Mouse (Mus musculus) forebrain, postnatal 0 days (tissue): ENCODE results near the gene Vps50. TPM values are rescaled to one million over a fixed set of nuclear protein-coding genes. Genes with fewer than 3 reads are reported as not detected.
"Not testable (repeated sequence)": the region's sequence is repeated elsewhere in the genome, so short reads cannot be mapped to it uniquely, and the experiment has no call there.

Experiments used
- ATAC-seq: fragments of 200-750 bp; cut with Nextera tagmentation; 2 replicates; pipeline ENCODE4 v1.8.0; 2017; ENCODE audit warnings: mild to moderate bottlenecking, moderate library complexity
- DNase-seq: peaks from one replicate; pipeline ENCODE4 v3.0.0-alpha.2; 2015
- H3K27ac ChIP-seq: fragments of 300-500 bp; sonication (generic); 2 replicates; pipeline ENCODE4 v1.5.1; 2014; ENCODE audit warnings: low read depth, mild to moderate bottlenecking, antibody characterized with exemption, low read length, moderate library complexity, mixed read lengths
- H3K27me3 ChIP-seq: fragments of 300-500 bp; sonication (generic); 2 replicates; pipeline ENCODE4 v1.6.1; 2014; ENCODE audit warnings: mild to moderate bottlenecking, low read length, mixed read lengths; ENCODE audit not compliant: insufficient read depth
- H3K36me3 ChIP-seq: fragments of 300-500 bp; sonication (generic); 2 replicates; pipeline ENCODE4 v1.6.1; 2014; ENCODE audit warnings: mild to moderate bottlenecking, moderate library complexity; ENCODE audit not compliant: insufficient read depth
- H3K4me1 ChIP-seq: fragments of 300-500 bp; sonication (generic); 2 replicates; pipeline ENCODE4 v1.6.1; 2014; ENCODE audit warnings: antibody characterized with exemption; ENCODE audit not compliant: insufficient read depth
- H3K4me2 ChIP-seq: fragments of 300-500 bp; sonication (generic); 2 replicates; pipeline ENCODE4 v1.6.1; 2014; ENCODE audit warnings: low read depth, mild to moderate bottlenecking, moderate library complexity
- H3K4me3 ChIP-seq: fragments of 300-500 bp; sonication (generic); 2 replicates; pipeline ENCODE4 v1.5.1; 2014; ENCODE audit warnings: low read depth, low read length, mixed read lengths
- H3K9ac ChIP-seq: fragments of 300-500 bp; sonication (generic); 2 replicates; pipeline ENCODE4 v1.6.1; 2014; ENCODE audit warnings: mild to moderate bottlenecking
- H3K9me3 ChIP-seq: fragments of 300-500 bp; sonication (generic); 2 replicates; pipeline ENCODE4 v1.6.1; 2016; ENCODE audit warnings: low read length
- CTCF ChIP-seq: sonication (generic); IDR thresholded peaks from 2 replicates; pipeline ENCODE4 v1.5.1; 2016; ENCODE audit warnings: antibody characterized with exemption, control low read depth, low read depth
- WGBS: fragments of 180-500 bp; shearing (Covaris S2); extraction: QIAGEN DNeasy Blood & Tissue Kit; methylation state at CpG from one replicate; pipeline ENCODE4 v1.1.7; 2014; 5-methylcytosine and 5-hydroxymethylcytosine counted together
- polyA plus RNA-seq: library from polyadenylated mRNA; unstranded; fragments of >200 nt; fragmentation: Nextera tagmentation; extraction: Ambion mirVana; gene quantifications from 2 replicates; pipeline ENCODE4 v1.2.1, GENCODE M21; 2015
- total RNA-seq: library from RNA; depleted of rRNA; stranded (reverse); fragments of >200 nt; gene quantifications from 2 replicates; pipeline ENCODE4 v1.2.3, GENCODE M21; 2014

Vps50 gene
- total and polyA plus RNA-seq, 2 experiments from 2014 or later = 44.2 to 68.4 TPM

- TF ChIP-seq CTCF = no peak
- H3K27ac ChIP-seq = no peak overlapping the region
- no peak overlapping the region for H3K4me2 ChIP-seq
- no peak overlapping the region for H3K9ac ChIP-seq
- DNase-seq (no peak), ATAC-seq (no peak)
- 63% methylated on average over 4 of the region's 4 CpGs for WGBS
- H3K36me3 ChIP-seq = no peaks in the 10 kb centered on the region
- no peak overlapping the region for H3K4me3 ChIP-seq
- no peaks in the 10 kb centered on the region for H3K4me1 ChIP-seq
- H3K9me3 ChIP-seq = no peaks in the 10 kb centered on the region
- H3K27me3 ChIP-seq = no peaks in the 10 kb centered on the region
Measured at GRCm38 (mm10) chr6:3557177-3557576, 59.0 kb downstream of the Vps50 start.

- H3K27ac ChIP-seq = no peak overlapping the region
- ATAC-seq (peak; percentile 77), DNase-seq (no peak)
- WGBS = 50% methylated on average over 5 of the region's 5 CpGs
- H3K36me3 ChIP-seq = no peaks in the 10 kb centered on the region
- no peaks in the 10 kb centered on the region for H3K27me3 ChIP-seq
- no peak overlapping the region for H3K9ac ChIP-seq
- H3K4me3 ChIP-seq = no peak overlapping the region
- no peaks in the 10 kb centered on the region for H3K4me1 ChIP-seq
- no peaks in the 10 kb centered on the region for H3K9me3 ChIP-seq
- no peak for TF ChIP-seq CTCF
- no peak overlapping the region for H3K4me2 ChIP-seq
Measured at GRCm38 (mm10) chr6:3560009-3560408, 61.8 kb downstream of the Vps50 start.

- TF ChIP-seq CTCF = no peak
- H3K9me3 ChIP-seq = no peaks in the 10 kb centered on the region
- DNase-seq = no peak
Measured at GRCm38 (mm10) chr6:3562301-3562700, 64.1 kb downstream of the Vps50 start.

GRCm38 (mm10) chr6:3564118-3564517, 65.9 kb downstream of the Vps50 start:
- not testable (repeated sequence) for ATAC-seq, DNase-seq

More at GRCm38 (mm10) chr6:3562301-3562700, 64.1 kb downstream of the Vps50 start:
- no peak for ATAC-seq
- H3K4me2 ChIP-seq = no peak overlapping the region
- H3K4me3 ChIP-seq = no peak overlapping the region
- no peak overlapping the region for H3K27ac ChIP-seq
- no peaks in the 10 kb centered on the region for H3K27me3 ChIP-seq
- H3K4me1 ChIP-seq = no peaks in the 10 kb centered on the region
- no peak overlapping the region for H3K9ac ChIP-seq
- H3K36me3 ChIP-seq = no peaks in the 10 kb centered on the region; the same call in none of the 2 replicates

GRCm38 (mm10) chr6:3565005-3565404, 66.8 kb downstream of the Vps50 start:
- Histone ChIP-seq H3K36me3 (no peaks in the 10 kb centered on the region; the same call in none of the 2 replicates), H3K4me3 (no peak overlapping the region), H3K9ac (no peak overlapping the region), H3K4me1 (no peaks in the 10 kb centered on the region), H3K4me2 (no peak overlapping the region), H3K27me3 (no peaks in the 10 kb centered on the region), H3K9me3 (no peaks in the 10 kb centered on the region), H3K27ac (no peak overlapping the region)
- ATAC-seq (no peak), DNase-seq (no peak)
- no peak for TF ChIP-seq CTCF
- 95% methylated on average over 4 of the region's 4 CpGs for WGBS

More at GRCm38 (mm10) chr6:3564118-3564517, 65.9 kb downstream of the Vps50 start:
- H3K36me3 ChIP-seq, H3K27me3 ChIP-seq, H3K4me1 ChIP-seq, H3K27ac ChIP-seq, H3K9ac ChIP-seq, H3K9me3 ChIP-seq, H3K4me2 ChIP-seq, H3K4me3 ChIP-seq: not testable (repeated sequence)

GRCm38 (mm10) chr6:3565667-3566066, 67.5 kb downstream of the Vps50 start:
- no peaks in the 10 kb centered on the region for H3K9me3 ChIP-seq
- TF ChIP-seq CTCF = no peak
- 95% methylated on average over 1 of the region's 1 CpGs for WGBS

GRCm38 (mm10) chr6:3567071-3567610, 69.0 kb downstream of the Vps50 start:
- DNase-seq (no peak), ATAC-seq (no peak)
- Histone ChIP-seq H3K4me2 (no peak overlapping the region), H3K4me3 (no peak overlapping the region), H3K27me3 (no peaks in the 10 kb centered on the region), H3K36me3 (peaks cover 12% of the 10 kb centered on the region), H3K27ac (no peak overlapping the region), H3K9ac (no peak overlapping the region), H3K4me1 (no peaks in the 10 kb centered on the region), H3K9me3 (no peaks in the 10 kb centered on the region)
- 92% methylated on average over 7 of the region's 7 CpGs for WGBS
- TF ChIP-seq CTCF = no peak

More at GRCm38 (mm10) chr6:3565667-3566066, 67.5 kb downstream of the Vps50 start:
- no peak for ATAC-seq
- no peaks in the 10 kb centered on the region for H3K27me3 ChIP-seq
- no peak overlapping the region for H3K4me2 ChIP-seq
- H3K9ac ChIP-seq = no peak overlapping the region
- H3K27ac ChIP-seq = no peak overlapping the region
- peaks cover under 1% of the 10 kb centered on the region for H3K36me3 ChIP-seq
- no peak overlapping the region for H3K4me3 ChIP-seq
- no peaks in the 10 kb centered on the region for H3K4me1 ChIP-seq
- DNase-seq = no peak
